Mouse (Mus musculus) kidney, embryonic 14.5 days (tissue): ENCODE results near the gene Gatad2a. TPM values are rescaled to one million over a fixed set of nuclear protein-coding genes. Genes with fewer than 3 reads are reported as not detected.

Source experiments
- ATAC-seq: fragments of 200-750 bp; cut with Nextera tagmentation; 2 replicates; pipeline ENCODE4 v1.8.0; 2017; ENCODE audit warnings: moderate number of reproducible peaks, mild to moderate bottlenecking, moderate TSS enrichment, moderate library complexity; ENCODE audit not compliant: low FRiP score, low TSS enrichment
- H3K27ac ChIP-seq: fragments of 300-500 bp; sonication (generic); 2 replicates; pipeline ENCODE4 v1.5.1; 2014; ENCODE audit warnings: low read depth, mild to moderate bottlenecking, low read length, moderate library complexity, mixed read lengths
- H3K27me3 ChIP-seq: fragments of 300-500 bp; sonication (generic); 2 replicates; pipeline ENCODE4 v1.6.1; 2014; ENCODE audit warnings: mild to moderate bottlenecking, low read length; ENCODE audit not compliant: control insufficient read depth, insufficient read depth
- H3K36me3 ChIP-seq: fragments of 300-500 bp; sonication (generic); 2 replicates; pipeline ENCODE4 v1.6.1; 2014; ENCODE audit warnings: low read length, mixed read lengths; ENCODE audit not compliant: control insufficient read depth, insufficient read depth
- H3K4me1 ChIP-seq: fragments of 300-500 bp; sonication (generic); 2 replicates; pipeline ENCODE4 v1.6.1; 2014; ENCODE audit warnings: low read length, mixed read lengths; ENCODE audit not compliant: control insufficient read depth, insufficient read depth
- H3K4me2 ChIP-seq: fragments of 300-500 bp; sonication (generic); replicated peaks from 2 replicates; pipeline ENCODE4 v1.6.1; 2014; ENCODE audit warnings: low read depth, mild to moderate bottlenecking, low read length
- H3K4me3 ChIP-seq: fragments of 300-500 bp; sonication (generic); 2 replicates; pipeline ENCODE4 v1.5.1; 2014; ENCODE audit warnings: mild to moderate bottlenecking, low read length
- H3K9ac ChIP-seq: fragments of 300-500 bp; sonication (generic); 2 replicates; pipeline ENCODE4 v1.6.1; 2014; ENCODE audit warnings: low read depth, mild to moderate bottlenecking, low read length, moderate library complexity
- H3K9me3 ChIP-seq: fragments of 300-500 bp; sonication (generic); 2 replicates; pipeline ENCODE4 v1.6.1; 2016; ENCODE audit warnings: low read length; ENCODE audit not compliant: control insufficient read depth
- WGBS: fragments of 180-500 bp; shearing (Covaris S2); extraction: QIAGEN DNeasy Blood & Tissue Kit; methylation state at CpG from one replicate; pipeline ENCODE4 v1.1.7; 2014; 5-methylcytosine and 5-hydroxymethylcytosine counted together
- polyA plus RNA-seq: library from polyadenylated mRNA; unstranded; fragments of >200 nt; fragmentation: Nextera tagmentation; extraction: Ambion mirVana; gene quantifications from 2 replicates; pipeline ENCODE4 v1.2.1, GENCODE M21; 2014

Gatad2a gene
- polyA plus RNA-seq, 1 experiment from 2014 or later: 59.0 TPM

- Histone ChIP-seq H3K9me3 (no peaks in the 10 kb centered on the region), H3K27me3 (no peaks in the 10 kb centered on the region), H3K9ac (peak overlapping the region; percentile 80), H3K4me1 (peaks cover 18% of the 10 kb centered on the region; the same call in 1 of the 2 replicates), H3K4me3 (peak overlapping the region; percentile 69), H3K4me2 (peak overlapping the region; percentile 93), H3K36me3 (peaks cover 7% of the 10 kb centered on the region; the same call in 1 of the 2 replicates), H3K27ac (peak overlapping the region; percentile 93)
- WGBS: under 1% methylated on average over 45 of the region's 45 CpGs
- ATAC-seq: peak; percentile 87
Measured at GRCm38 (mm10) chr8:69903063-69903542, 93.1 kb downstream of the Gatad2a start.

- peaks cover 18% of the 10 kb centered on the region; the same call in 1 of the 2 replicates for H3K4me1 ChIP-seq
- ATAC-seq: peak; percentile 47
- peaks cover 6% of the 10 kb centered on the region; the same call in 1 of the 2 replicates for H3K36me3 ChIP-seq
- H3K27ac ChIP-seq: peak within 1 kb of the TSS; percentile 93
- H3K4me2 ChIP-seq: peak within 1 kb of the TSS; percentile 93
- peak within 1 kb of the TSS; percentile 69 for H3K4me3 ChIP-seq
- H3K9me3 ChIP-seq: no peaks in the 10 kb centered on the region
- H3K27me3 ChIP-seq: no peaks in the 10 kb centered on the region
- WGBS: 4% methylated on average over 89 of the region's 89 CpGs
- peak within 1 kb of the TSS; percentile 80 for H3K9ac ChIP-seq
Measured at GRCm38 (mm10) chr8:69902163-69903062, 93.8 kb downstream of the Gatad2a start, which contains the start of the genes Tssk6, Ndufa13 and Yjefn3. Tssk6 (plus strand) TSS chr8:69902184. Ndufa13 (minus strand) TSS chr8:69902558. Yjefn3 (minus strand) TSS chr8:69902712.

GRCm38 (mm10) chr8:69901484-69902162 lies 94.6 kb downstream of the Gatad2a start:
- peak; percentile 82 for ATAC-seq

GRCm38 (mm10) chr8:69900895-69901451 lies 95.2 kb downstream of the Gatad2a start:
- Histone ChIP-seq H3K27ac (peak overlapping the region; percentile 93), H3K4me1 (peaks cover 18% of the 10 kb centered on the region; the same call in 1 of the 2 replicates), H3K9me3 (no peaks in the 10 kb centered on the region), H3K9ac (peak overlapping the region; percentile 80), H3K36me3 (peaks cover 6% of the 10 kb centered on the region; the same call in 1 of the 2 replicates), H3K4me2 (peak overlapping the region; percentile 93), H3K4me3 (peak overlapping the region; percentile 69), H3K27me3 (no peaks in the 10 kb centered on the region)
- WGBS: 17% methylated on average over 12 of the region's 12 CpGs
- no peak for ATAC-seq

More at GRCm38 (mm10) chr8:69901484-69902162, 94.6 kb downstream of the Gatad2a start:
- Histone ChIP-seq H3K4me3 (peak overlapping the region; percentile 69), H3K9ac (peak overlapping the region; percentile 80), H3K4me1 (peaks cover 18% of the 10 kb centered on the region; the same call in 1 of the 2 replicates), H3K9me3 (no peaks in the 10 kb centered on the region), H3K4me2 (peak overlapping the region; percentile 93), H3K27me3 (no peaks in the 10 kb centered on the region), H3K36me3 (peaks cover 6% of the 10 kb centered on the region; the same call in 1 of the 2 replicates), H3K27ac (peak overlapping the region; percentile 93)
- 1% methylated on average over 41 of the region's 41 CpGs for WGBS

GRCm38 (mm10) chr8:69899876-69900275 lies 96.3 kb downstream of the Gatad2a start:
- no peaks in the 10 kb centered on the region for H3K27me3 ChIP-seq
- H3K4me2 ChIP-seq: no peak overlapping the region
- ATAC-seq: no peak
- H3K36me3 ChIP-seq: peaks cover 9% of the 10 kb centered on the region; the same call in 1 of the 2 replicates
- H3K9ac ChIP-seq: no peak overlapping the region
- H3K9me3 ChIP-seq: no peaks in the 10 kb centered on the region
- peaks cover 18% of the 10 kb centered on the region; the same call in 1 of the 2 replicates for H3K4me1 ChIP-seq
- WGBS: 94% methylated on average over 2 of the region's 2 CpGs
- H3K4me3 ChIP-seq: no peak overlapping the region
- H3K27ac ChIP-seq: no peak overlapping the region

- no peak for ATAC-seq
- H3K9me3 ChIP-seq: no peaks in the 10 kb centered on the region
- 81% methylated on average over 6 of the region's 6 CpGs for WGBS
- peaks cover 19% of the 10 kb centered on the region; the same call in 1 of the 2 replicates for H3K36me3 ChIP-seq
- no peaks in the 10 kb centered on the region for H3K27me3 ChIP-seq
- H3K4me3 ChIP-seq: no peak overlapping the region
- H3K27ac ChIP-seq: no peak overlapping the region
- peaks cover 15% of the 10 kb centered on the region; the same call in 1 of the 2 replicates for H3K4me1 ChIP-seq
- no peak overlapping the region for H3K4me2 ChIP-seq
- H3K9ac ChIP-seq: no peak overlapping the region
Measured at GRCm38 (mm10) chr8:69897857-69898256, 98.3 kb downstream of the Gatad2a start.

- no peak for ATAC-seq
- H3K4me1 ChIP-seq: peaks cover 9% of the 10 kb centered on the region; the same call in 1 of the 2 replicates
- no peaks in the 10 kb centered on the region for H3K9me3 ChIP-seq
- no peak overlapping the region for H3K27ac ChIP-seq
- peaks cover 19% of the 10 kb centered on the region; the same call in 1 of the 2 replicates for H3K36me3 ChIP-seq
- 74% methylated on average over 4 of the region's 4 CpGs for WGBS
- H3K27me3 ChIP-seq: 0 out of 2 replicates have a peak, but pooled peaks cover under 1% of the 10 kb centered on the region
- H3K4me3 ChIP-seq: no peak overlapping the region
- H3K9ac ChIP-seq: no peak overlapping the region
- no peak overlapping the region for H3K4me2 ChIP-seq
Measured at GRCm38 (mm10) chr8:69895772-69896451, 100.3 kb downstream of the Gatad2a start.

- Histone ChIP-seq H3K9me3 (no peaks in the 10 kb centered on the region), H3K27ac (no peak overlapping the region), H3K36me3 (peaks cover 19% of the 10 kb centered on the region; the same call in 1 of the 2 replicates), H3K27me3 (peaks cover 11% of the 10 kb centered on the region), H3K9ac (no peak overlapping the region), H3K4me2 (no peak overlapping the region), H3K4me1 (no peaks in the 10 kb centered on the region), H3K4me3 (no peak overlapping the region)
- no peak for ATAC-seq
- 58% methylated on average over 6 of the region's 6 CpGs for WGBS
Measured at GRCm38 (mm10) chr8:69894836-69895332, 101.3 kb downstream of the Gatad2a start.
